Mouse (Mus musculus): ENCODE data around the gene Usp17lc.
"Not testable (repeated sequence)": the region's sequence is repeated elsewhere in the genome, so short reads cannot be mapped to it uniquely, and the experiment has no call there.

Gene Usp17lc

DNA sequence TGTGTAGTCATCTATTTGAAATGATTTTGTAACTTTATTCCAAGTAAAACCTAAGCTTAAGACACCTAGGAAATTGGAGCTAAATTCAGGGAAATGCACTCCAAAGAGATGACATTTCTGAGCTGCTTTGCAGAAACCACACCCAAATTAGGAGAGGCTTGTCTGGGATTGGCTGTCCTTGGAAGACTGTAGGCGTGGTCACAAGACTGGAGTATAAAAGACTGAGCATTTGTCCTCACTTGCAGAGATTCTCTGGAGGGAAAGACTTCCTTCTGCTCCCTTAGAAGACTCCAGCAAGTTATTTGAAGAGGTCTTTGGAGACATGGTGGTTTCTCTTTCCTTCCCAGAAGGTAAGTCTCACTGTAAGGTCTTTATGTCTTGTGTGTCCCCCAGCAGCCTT lies at the start of gene Usp17lc:
TSS of gene Usp17lc (plus strand) at position 301 of the 400 bp plus-strand sequence.
- H3K36me3 ChIP-seq (ENCODE audit: control insufficient read depth, insufficient read depth, low read length, poor library complexity, severe bottlenecking); DNase-seq (ENCODE audit: low read depth, low spot score): not testable (repeated sequence)

DNA sequence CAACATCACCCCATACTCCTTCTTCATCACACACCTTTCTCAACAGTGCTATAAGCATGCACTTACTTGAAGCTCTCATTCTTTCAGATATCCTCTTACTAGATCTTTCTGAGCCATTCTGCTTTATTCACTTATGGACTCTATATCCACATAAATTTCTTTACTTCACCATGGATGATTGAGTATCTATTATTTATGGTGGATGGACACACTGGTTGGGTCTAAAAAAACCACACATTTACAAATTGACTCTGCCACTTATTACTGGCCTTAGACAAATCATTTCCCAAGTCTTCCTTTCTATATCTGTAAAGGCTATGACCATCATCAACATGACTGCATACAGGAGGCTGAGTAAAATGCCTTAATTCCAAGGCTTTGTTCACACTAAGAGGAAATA lies 28.8 kb upstream of the Usp17lc start, which contains the start of gene Olfr603:
TSS of gene Olfr603 (minus strand) at position 101 of the 400 bp plus-strand sequence.
- no peaks in the 10 kb centered on the region for H3K27me3 ChIP-seq (ENCODE audit: control insufficient read depth, insufficient read depth, low read length, poor library complexity, severe bottlenecking)
- no peaks in the 10 kb centered on the region for H3K36me3 ChIP-seq (ENCODE audit: control insufficient read depth, insufficient read depth, low read length, poor library complexity, severe bottlenecking)
- DNase-seq (ENCODE audit: low read depth, low spot score), result no peak

More for the DNA sequence above, at the start of gene Usp17lc:
- H3K27me3 ChIP-seq (ENCODE audit: control insufficient read depth, insufficient read depth, low read length, poor library complexity, severe bottlenecking), result not testable (repeated sequence)

DNA sequence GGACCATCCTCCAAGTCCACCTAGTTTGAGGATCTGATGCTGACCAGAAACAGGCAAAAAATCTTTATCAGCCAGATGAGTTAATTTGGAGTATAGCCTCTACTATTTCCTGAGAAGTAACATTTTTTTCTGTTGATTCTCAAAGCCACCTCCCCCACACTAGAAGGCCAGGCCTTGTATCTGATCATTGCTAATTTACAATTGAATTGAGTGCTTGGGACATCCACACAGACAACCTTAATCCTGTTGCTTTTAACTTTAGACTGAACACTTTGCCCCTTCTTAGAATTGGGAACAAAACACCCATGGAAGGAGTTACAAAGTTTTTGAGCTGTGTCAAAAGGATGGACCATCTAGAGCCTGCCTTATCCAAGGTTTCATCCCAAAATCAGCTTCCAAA lies 17.1 kb upstream of the Usp17lc start:
- no peaks in the 10 kb centered on the region for H3K27me3 ChIP-seq (ENCODE audit: control insufficient read depth, insufficient read depth, low read length, poor library complexity, severe bottlenecking)
- no peaks in the 10 kb centered on the region for H3K36me3 ChIP-seq (ENCODE audit: control insufficient read depth, insufficient read depth, low read length, poor library complexity, severe bottlenecking)
- DNase-seq (ENCODE audit: low read depth, low spot score), result no peak

DNA sequence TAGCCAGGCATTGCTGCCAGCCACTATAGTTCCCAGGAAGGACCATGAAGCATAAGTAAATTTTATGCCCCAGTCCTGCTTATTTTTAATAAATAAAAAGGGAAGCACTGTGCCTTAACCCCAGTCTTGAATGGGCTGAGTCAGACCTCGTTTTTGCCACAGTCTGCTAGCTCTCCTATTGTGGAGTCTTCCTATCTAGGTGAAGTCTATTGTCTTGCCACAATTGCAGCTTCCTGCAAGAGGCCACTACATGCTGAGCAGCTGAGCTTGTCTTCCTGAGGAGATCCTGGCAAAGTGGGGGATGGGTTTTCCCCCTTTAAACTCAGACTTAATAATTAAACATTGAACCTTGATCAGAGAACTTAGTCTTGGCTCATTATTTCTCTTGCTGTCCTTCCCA lies 15.9 kb upstream of the Usp17lc start:
- DNase-seq (ENCODE audit: low read depth, low spot score), result no peak
- no peaks in the 10 kb centered on the region for H3K36me3 ChIP-seq (ENCODE audit: control insufficient read depth, insufficient read depth, low read length, poor library complexity, severe bottlenecking)
- H3K27me3 ChIP-seq (ENCODE audit: control insufficient read depth, insufficient read depth, low read length, poor library complexity, severe bottlenecking), result no peaks in the 10 kb centered on the region

DNA sequence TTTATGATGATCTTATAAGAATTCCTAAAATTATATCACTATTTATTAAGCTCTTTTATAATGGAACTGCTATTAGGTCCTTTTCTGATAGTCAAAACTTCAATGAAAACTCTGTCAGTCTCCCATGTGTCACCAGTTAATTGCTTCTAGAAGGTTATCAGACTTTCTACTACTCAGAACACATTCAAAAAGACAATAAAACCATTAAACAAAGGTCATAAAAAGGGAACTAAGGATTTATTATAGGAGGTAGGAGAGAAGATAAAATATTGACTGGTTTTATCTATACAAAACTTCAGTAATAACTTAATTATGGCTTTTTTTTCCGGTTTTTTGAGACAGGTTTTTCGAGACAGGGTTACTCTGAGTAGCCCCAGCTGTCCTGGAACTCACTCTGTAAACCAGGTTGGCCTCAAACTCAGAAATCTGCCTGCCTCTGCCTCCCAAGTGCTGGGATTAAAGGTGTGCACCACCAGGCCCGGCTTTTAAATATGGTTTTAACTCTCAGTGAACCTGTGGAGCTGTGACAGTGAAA lies 8.3 kb upstream of the Usp17lc start:
- not testable (repeated sequence) for H3K27me3 ChIP-seq (ENCODE audit: control insufficient read depth, insufficient read depth, low read length, poor library complexity, severe bottlenecking); H3K36me3 ChIP-seq (ENCODE audit: control insufficient read depth, insufficient read depth, low read length, poor library complexity, severe bottlenecking); DNase-seq (ENCODE audit: low read depth, low spot score)

DNA sequence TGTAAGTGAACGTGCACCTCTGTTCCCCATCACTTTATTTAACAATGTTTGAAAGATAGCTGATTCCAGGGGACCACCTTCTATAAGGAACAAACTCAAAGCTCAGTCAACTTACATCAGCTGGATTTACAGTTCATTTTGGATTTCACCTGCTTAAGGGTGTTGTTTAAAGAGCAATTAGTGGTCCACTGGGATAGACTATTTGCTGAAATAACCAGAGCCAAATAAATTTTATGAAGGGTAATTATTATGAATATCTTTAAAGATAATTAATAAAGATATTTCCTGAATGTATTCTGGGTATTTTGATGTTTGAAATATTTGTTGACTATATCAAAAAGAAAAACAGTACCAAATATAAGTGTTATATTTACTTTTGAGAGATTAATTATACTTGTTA lies 30.5 kb downstream of the Usp17lc start, which contains the start of gene Olfr605:
TSS of gene Olfr605 (minus strand) at position 101 of the 400 bp plus-strand sequence.
- H3K36me3 ChIP-seq (ENCODE audit: control insufficient read depth, insufficient read depth, low read length, poor library complexity, severe bottlenecking), result no peaks in the 10 kb centered on the region
- no peaks in the 10 kb centered on the region for H3K27me3 ChIP-seq (ENCODE audit: control insufficient read depth, insufficient read depth, low read length, poor library complexity, severe bottlenecking)
- no peak for DNase-seq (ENCODE audit: low read depth, low spot score)

DNA sequence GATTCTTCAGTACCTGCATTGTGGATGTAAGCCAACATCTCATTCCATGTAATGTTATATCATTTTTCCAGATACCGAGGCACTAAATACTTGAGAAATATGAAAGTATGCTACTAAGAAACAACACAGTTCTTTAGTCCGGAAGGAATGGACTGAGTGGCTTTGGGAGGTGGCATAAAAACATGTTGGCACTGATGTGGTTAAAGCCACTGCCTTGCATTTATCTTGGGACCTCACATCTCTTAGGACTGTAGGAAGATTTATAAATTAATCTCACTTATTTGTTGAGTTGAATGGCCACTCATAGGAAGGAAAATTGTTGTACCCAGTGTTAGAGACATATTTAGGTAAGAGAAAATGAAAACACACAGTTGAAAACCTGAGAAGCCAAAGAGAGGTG lies 33.9 kb downstream of the Usp17lc start, which contains the start of gene Olfr606:
TSS of gene Olfr606 (plus strand) at position 301 of the 400 bp plus-strand sequence.
- H3K27me3 ChIP-seq (ENCODE audit: control insufficient read depth, insufficient read depth, low read length, poor library complexity, severe bottlenecking), result no peaks in the 10 kb centered on the region
- H3K36me3 ChIP-seq (ENCODE audit: control insufficient read depth, insufficient read depth, low read length, poor library complexity, severe bottlenecking), result no peaks in the 10 kb centered on the region
- no peak for DNase-seq (ENCODE audit: low read depth, low spot score)

DNA sequence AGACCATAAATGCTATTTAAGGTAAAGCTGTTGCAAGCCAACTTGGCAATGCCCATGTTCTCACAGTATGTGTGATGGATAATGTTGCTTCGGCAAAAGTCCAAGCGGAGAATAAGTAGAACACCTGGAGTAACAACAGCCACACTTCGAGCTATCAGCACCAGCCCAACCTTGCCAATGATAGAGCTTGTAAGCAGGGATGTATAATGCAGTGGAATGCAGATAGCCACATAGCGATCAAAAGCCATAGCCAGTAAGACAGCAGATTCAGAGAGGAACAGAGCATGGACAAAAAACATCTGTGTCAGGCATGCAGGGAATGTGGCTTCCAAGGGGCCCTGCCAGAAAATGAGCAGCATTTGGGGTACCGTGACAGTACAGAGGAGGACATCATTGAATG lies 45.7 kb downstream of the Usp17lc start:
- Histone ChIP-seq H3K27me3 (ENCODE audit: control insufficient read depth, insufficient read depth, low read length, poor library complexity, severe bottlenecking) (no peaks in the 10 kb centered on the region), H3K36me3 (ENCODE audit: control insufficient read depth, insufficient read depth, low read length, poor library complexity, severe bottlenecking) (no peaks in the 10 kb centered on the region)
- DNase-seq (ENCODE audit: low read depth, low spot score), result no peak

All from splenic B cell, adult 2 months (primary cell).